Mouse (Mus musculus) brain, embryonic 14.5 days (tissue): ENCODE measurements around the gene 4933430I17Rik. TPM values are rescaled to one million over a fixed set of nuclear protein-coding genes. Genes with fewer than 3 reads are reported as not detected.

Experiments used
- DNase-seq: peaks from one replicate; pipeline ENCODE4 v3.0.0-alpha.2; 2011; ENCODE audit warnings: low read depth
- CTCF ChIP-seq: fragments of 200-500 bp; IDR thresholded peaks from 2 replicates; pipeline ENCODE4 v1.5.1; 2012; ENCODE audit warnings: inconsistent platforms, mild to moderate bottlenecking, moderate library complexity, borderline replicate concordance; ENCODE audit not compliant: insufficient read depth, insufficient read length; ENCODE audit errors: extremely low read depth
- POLR2A ChIP-seq: fragments of 200-500 bp; IDR thresholded peaks from 2 replicates; pipeline ENCODE4 v1.6.1; 2012; ENCODE audit warnings: mild to moderate bottlenecking, inconsistent platforms, borderline replicate concordance; ENCODE audit not compliant: poor library complexity, insufficient read depth, insufficient read length, severe bottlenecking; ENCODE audit errors: extremely low read depth
- polyA plus RNA-seq: library from polyadenylated mRNA; depleted of rRNA; stranded (reverse); fragments of >200 nt; gene quantifications from 2 replicates; pipeline ENCODE4 v1.2.3, GENCODE M21; 2012

The 4933430I17Rik gene
- polyA plus RNA-seq, 1 experiment: 1.0 TPM

DNA sequence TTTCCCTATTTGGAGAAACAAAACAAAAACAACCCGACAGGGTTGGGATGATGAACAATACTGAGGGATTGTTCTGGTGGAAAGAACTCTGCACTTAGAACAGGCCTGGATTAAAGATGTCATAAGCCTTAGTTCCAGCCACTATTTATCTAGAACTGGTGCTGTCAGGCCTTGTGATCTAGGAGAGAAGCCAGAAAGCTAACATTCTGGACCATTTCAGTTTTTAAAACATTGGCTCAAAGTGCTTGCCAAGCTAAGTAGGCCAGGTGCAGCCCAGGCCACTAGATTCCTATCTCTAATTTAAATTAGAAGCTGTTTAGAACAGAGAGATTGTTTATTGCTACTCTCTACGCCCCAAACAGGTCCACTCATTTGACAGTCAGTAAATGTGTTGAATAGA lies 1.1 kb downstream of the 4933430I17Rik start:
- no peak for DNase-seq
- no peak for TF ChIP-seq POLR2A
- no peak for TF ChIP-seq CTCF

DNA sequence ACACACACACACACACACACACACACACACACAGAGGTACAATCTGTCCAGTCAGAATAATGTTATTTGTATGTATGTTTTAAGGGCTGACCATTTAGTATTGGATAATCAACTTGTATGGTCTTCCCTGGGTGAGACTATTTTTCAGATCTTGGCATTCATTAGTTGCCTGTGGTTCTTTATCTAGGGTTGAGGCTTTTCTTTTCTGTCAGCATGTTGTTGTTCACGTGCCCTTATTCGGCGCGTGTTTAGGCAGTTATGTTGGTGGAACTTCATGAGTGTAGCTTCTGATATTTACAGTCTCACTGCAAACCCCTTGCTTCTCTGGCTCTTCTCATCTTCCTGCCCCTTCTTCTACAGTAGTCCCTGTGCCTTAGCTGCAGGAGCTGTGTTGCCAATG lies 2.5 kb downstream of the 4933430I17Rik start:
- no peak for DNase-seq
- TF ChIP-seq CTCF (no peak), POLR2A (no peak)

DNA sequence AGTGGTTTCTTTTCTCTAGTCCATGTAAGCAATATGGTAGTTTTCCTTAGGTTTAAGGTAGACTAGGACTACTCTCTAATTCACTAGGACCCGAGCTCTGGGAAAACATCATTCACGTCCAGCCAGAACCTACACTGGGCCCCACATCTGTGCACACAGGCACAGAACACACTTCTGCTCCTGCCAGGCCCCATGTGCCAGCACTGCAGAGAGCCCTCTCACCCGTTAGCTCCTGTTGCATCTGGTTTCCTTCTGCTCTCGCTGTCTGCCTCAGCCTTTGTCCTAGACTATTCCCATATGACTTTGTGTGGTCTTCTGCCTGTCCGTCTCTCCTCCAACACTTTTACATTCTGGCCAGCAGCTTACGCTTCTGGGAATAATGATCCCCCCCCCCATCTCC lies 8.6 kb downstream of the 4933430I17Rik start:
- no peak for DNase-seq
- no peak for TF ChIP-seq POLR2A
- no peak for TF ChIP-seq CTCF

DNA sequence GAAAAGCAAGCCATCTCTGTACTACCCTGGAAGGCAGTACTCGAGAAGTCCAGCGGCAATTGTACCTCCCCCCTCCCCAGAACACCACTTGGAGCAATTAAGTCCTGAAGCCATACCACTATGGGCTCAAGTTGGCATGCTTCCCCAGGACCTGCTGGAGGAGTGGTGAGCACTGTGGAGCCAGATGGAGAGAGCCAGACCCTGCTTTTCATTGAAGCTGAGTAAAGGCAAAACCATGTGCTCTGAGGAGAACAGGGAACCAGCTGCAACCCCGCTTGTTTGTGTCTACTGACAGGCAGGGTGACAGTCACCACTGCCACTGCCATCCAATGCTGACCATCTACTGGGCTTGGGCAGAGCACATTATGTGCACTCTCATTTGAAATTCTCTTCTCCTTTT lies 16.6 kb downstream of the 4933430I17Rik start:
- peak; percentile 69 for DNase-seq
- TF ChIP-seq CTCF (no peak), POLR2A (no peak)

DNA sequence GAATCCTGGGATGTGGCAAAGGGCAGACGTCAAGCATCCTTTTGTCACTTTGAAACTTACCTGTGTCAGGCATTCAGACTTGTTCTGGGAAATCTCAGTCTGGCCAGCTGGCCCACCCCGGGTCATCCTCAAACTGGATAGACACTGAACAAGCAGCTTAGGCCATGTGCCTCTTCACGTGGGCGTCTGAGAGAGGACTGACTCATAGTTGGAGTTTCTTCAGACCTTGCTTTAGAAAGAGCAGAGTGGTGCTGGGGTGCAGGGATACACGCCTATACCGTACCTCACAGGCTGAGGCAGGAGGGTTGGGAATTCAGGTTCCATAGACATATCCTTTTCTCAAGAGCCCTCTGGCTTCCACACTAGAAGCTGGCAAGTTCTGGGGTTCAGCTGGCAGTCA lies 18.6 kb downstream of the 4933430I17Rik start:
- TF ChIP-seq POLR2A (no peak), CTCF (no peak)
- no peak for DNase-seq

DNA sequence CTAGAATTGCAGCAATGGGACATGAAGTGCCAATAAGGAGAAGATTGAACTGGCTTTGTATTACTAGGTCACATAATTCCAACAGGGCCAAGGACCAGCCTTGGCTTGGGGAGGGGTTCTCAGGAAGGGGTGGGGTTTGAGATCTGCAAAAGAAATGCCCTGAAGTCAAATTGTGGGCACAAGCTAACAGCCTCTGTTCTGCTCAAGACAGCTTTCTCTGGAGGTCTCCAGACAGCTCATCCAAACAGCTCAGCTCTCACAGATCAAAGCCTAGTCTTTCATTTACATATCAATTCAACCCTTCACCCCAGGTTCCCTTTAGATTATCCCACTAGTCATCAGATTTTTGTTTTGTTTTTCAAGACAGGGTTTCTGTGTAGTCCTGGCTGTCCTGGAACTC lies 19.6 kb downstream of the 4933430I17Rik start:
- DNase-seq: no peak
- TF ChIP-seq CTCF (no peak), POLR2A (no peak)

DNA sequence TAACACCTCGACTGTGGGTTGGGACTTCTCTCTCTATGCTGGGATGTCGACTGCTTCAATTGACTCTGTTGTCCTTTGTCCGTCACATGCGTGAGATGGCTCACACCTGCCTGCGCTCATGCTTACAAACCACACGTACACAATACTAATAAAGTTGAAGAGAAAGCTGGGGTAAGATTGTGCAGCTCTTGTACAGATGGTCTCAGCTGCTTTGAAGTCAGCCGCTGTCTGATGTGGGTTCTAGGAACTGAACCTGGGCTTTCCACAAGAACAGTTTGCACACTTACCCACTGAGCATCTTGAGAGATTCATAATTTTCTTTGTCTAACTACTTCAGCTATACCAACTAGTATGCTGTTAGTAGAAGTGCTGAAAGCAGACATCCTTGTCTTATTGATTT lies 26.8 kb downstream of the 4933430I17Rik start:
- no peak for TF ChIP-seq CTCF
- TF ChIP-seq POLR2A: no peak
- DNase-seq: no peak

DNA sequence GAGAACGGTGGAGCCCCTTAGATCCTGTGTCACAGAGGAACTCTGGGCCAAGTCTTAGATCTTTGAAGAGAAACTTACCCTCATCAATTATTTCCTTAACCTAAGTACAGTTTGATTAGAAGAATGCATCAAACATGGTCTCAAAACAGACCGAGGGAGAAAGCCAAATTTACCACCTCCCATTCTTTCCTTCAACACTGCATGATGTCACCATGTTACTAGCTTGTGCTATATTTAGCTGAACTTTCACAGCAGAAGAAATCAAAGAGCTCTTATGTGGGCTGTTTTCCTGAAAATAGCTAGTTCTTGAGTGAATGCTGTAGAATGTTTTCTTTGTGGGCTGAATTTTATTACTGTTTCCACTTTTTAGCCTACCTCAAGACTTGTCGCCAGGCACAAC lies 32.3 kb downstream of the 4933430I17Rik start:
- TF ChIP-seq POLR2A: no peak
- TF ChIP-seq CTCF: no peak

DNA sequence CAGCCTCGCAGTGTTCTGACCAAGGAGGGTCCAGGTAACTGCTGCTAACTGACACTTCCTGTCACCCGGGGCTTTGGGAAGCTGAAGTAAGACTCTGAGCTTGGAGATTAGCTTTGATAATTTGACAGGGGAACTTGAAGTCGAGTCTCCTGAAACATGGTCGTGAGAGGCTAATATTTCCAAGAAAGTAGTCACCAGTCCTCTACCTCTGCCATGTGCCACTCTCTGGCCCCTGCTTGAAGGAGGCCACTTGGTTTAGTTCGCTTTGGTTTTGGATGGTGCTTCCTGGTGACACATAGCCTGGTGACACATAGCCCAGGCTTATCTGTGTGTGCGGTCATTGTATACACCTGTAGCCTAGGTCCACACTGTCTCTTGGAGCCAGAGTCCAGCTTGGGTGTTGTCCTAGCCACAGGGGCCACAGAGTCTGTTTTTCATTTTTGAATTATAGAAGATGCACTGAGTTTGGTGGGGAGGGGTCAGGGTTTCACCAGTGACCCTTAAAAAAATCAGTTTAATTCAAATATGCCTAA lies 34.7 kb downstream of the 4933430I17Rik start, which contains the start of gene Rgs3:
Gene Rgs3, plus strand, starts transcription at position 51 of the 533 bp plus-strand sequence.
- TF ChIP-seq CTCF (no peak), POLR2A (no peak)
- DNase-seq: no peak

More for the DNA sequence above, 32.3 kb downstream of the 4933430I17Rik start:
- peak; percentile 18 for DNase-seq

DNA sequence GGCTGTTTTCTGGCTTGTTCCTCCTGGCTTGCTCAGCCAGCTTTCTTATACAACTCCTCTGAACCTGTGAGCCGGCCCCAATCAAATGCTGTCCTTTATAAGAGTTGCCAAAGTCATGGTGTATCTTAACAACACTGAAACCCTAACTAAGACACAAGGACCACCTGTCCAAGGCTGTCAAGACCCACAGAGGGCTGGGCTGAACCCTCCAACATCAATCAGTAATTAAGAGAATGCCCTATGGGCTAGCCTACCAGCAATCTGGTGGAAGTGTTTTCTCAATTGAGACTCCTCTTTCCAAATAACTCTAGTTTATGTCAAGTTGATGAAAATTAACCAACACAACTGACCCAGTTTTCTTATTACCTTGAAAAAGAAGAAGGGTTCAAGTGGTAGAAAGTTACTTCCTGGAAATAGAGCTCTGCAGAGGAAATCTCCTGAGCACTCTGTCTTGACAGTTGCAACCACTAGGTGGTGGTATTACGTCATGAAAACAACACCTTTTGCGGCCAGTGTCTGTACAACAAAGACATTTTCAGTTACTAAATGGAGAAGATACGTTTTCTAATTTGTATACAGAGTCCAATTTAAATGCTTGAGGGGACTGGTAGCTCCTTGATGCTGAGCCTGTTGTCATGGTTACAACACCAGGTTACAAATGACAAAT lies 35.9 kb downstream of the 4933430I17Rik start:
- TF ChIP-seq POLR2A (no peak), CTCF (peak; percentile 78; the same call in 1 of the 2 replicates)
- DNase-seq: peak; percentile 95

DNA sequence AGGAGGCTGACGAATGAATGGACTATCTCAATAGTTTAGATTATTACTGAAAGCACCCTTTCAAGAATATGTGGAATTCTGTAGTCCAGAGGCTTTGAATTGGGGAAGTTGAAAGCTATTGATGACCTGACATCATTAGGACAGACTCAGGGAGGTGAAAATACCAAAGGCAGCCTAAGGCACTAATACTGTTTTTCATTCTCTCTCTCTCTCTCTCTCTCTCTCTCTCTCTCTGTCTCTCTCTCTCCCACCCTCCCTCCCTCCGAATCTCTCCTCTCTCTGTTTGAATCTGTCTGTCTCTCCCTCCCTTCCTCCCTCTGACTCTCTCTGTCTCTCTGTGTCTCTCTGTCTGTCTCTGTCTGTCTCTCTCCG lies 36.4 kb downstream of the 4933430I17Rik start:
- no peak for TF ChIP-seq POLR2A
- TF ChIP-seq CTCF: no peak
- no peak for DNase-seq

DNA sequence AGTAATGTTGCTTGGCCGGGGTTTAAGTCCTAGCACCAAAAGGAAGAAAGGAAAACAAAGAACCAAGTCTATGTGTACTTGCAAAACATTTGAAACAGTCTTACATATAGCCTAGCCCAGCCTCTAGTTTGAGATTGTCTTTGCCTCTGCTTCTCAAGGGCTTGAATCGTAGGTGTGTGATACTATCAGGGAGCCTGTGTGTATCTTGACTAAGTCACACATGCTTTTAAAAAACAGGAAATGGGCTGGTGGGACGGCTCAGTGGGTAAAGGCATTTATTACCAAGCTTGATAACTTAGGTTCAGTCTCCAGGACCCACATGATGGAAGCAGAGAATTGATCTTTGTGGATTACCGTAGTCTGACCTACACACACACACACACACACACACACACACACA lies 36.8 kb downstream of the 4933430I17Rik start:
- no peak for TF ChIP-seq CTCF
- no peak for TF ChIP-seq POLR2A
- no peak for DNase-seq

DNA sequence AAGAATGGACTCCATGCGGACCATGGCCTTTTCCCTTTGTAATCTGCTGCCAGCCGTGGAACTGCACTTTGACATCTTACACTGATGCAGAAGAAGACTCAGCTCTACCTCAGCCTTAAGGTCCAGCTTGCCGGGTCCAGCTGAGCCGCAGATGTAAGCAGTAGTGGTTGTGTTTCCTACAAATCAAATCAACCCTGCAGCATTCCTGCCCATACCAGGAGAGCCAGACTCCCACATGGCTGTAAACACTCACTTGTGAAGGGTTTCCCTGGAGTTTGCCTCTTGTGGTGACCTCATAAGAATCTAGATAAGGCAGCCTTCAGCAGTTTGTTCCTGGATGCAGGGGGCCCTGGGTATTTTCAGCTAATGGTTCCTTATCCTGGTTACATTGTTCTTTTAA lies 41.4 kb downstream of the 4933430I17Rik start:
- DNase-seq: no peak
- TF ChIP-seq CTCF (no peak), POLR2A (no peak)

DNA sequence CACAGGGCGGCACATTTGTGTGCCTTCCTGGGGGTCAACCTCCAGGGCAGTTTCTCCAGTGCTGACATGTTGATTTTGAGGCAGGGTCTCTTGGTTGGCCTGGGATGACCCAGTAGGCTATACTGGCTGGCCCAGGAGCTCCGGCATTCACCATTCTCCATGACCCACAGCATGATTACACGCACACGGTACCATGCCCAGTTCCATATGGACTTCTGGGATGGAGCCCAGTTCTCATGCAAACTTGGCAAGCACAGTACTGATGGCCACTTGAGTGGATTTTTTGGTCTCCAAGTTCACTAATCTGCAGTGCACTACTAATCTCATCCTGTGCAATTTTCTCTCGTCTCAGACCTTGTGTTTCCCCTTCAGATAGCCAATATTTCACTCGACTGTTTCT lies 42.5 kb downstream of the 4933430I17Rik start:
- no peak for DNase-seq

More for the DNA sequence above, 42.5 kb downstream of the 4933430I17Rik start:
- TF ChIP-seq POLR2A: no peak
- no peak for TF ChIP-seq CTCF
